Mouse (Mus musculus) ES-E14 (cell line): ENCODE results near the gene Banf1. TPM values are rescaled to one million over a fixed set of nuclear protein-coding genes. Genes with fewer than 3 reads are reported as not detected.

Experiments
- DNase-seq: peaks from one replicate; pipeline ENCODE4 v3.0.0-alpha.2; 2013; ENCODE audit warnings: low read depth, low spot score
- H3K27ac ChIP-seq: 2 replicates; pipeline ENCODE4 v1.5.1; 2012; ENCODE audit warnings: low read depth, mild to moderate bottlenecking, low read length, moderate library complexity, mixed read lengths; ENCODE audit not compliant: poor library complexity, insufficient read depth, severe bottlenecking
- H3K36me3 ChIP-seq: 2 replicates; pipeline ENCODE4 v1.6.1; 2012; ENCODE audit warnings: mild to moderate bottlenecking, low read length, moderate library complexity, mixed read lengths; ENCODE audit not compliant: control insufficient read depth, poor library complexity, insufficient read depth, severe bottlenecking
- H3K4me1 ChIP-seq, 2 experiments: fragments of 150-350 bp in 1 of 2; sonication (generic) in 1 of 2; 2 replicates each; pipeline ENCODE4 v1.6.1; 2012; ENCODE audit warnings: low read length in 2 of 2, mild to moderate bottlenecking in 1 of 2, mixed read lengths in 1 of 2; ENCODE audit not compliant: control insufficient read depth in 2 of 2, insufficient read depth in 2 of 2, poor library complexity in 1 of 2
- H3K4me3 ChIP-seq, 2 experiments: fragments of 150-350 bp in 1 of 2; sonication (generic) in 1 of 2; 2 replicates each; pipeline ENCODE4 v1.5.1; 2012; ENCODE audit warnings: low read length in 2 of 2, low read depth in 1 of 2, mild to moderate bottlenecking in 1 of 2, mixed read lengths in 1 of 2; ENCODE audit not compliant: insufficient read depth in 1 of 2, poor library complexity in 1 of 2, severe bottlenecking in 1 of 2
- H3K9ac ChIP-seq: 2 replicates; pipeline ENCODE4 v1.6.1; 2012; ENCODE audit warnings: low read depth, mild to moderate bottlenecking, low read length, mixed read lengths; ENCODE audit not compliant: poor library complexity, insufficient read depth, severe bottlenecking
- H3K9me3 ChIP-seq: fragments of 150-350 bp; sonication (generic); 2 replicates; pipeline ENCODE4 v1.6.1; 2012; ENCODE audit warnings: low read depth, mild to moderate bottlenecking, low read length; ENCODE audit not compliant: control insufficient read depth, insufficient read depth
- CHD2 ChIP-seq: IDR thresholded peaks from 2 replicates; pipeline ENCODE4 v1.6.1; 2014; ENCODE audit warnings: mild to moderate bottlenecking, low read depth, low read length, inconsistent platforms
- HCFC1 ChIP-seq: IDR thresholded peaks from 2 replicates; pipeline ENCODE4 v1.6.1; 2012; ENCODE audit warnings: low read length, inconsistent platforms, borderline replicate concordance; ENCODE audit not compliant: insufficient read depth
- MAFK ChIP-seq: IDR thresholded peaks from 2 replicates; pipeline ENCODE4 v1.6.1; 2014; ENCODE audit warnings: mild to moderate bottlenecking, low read depth, low read length, inconsistent platforms; ENCODE audit not compliant: insufficient read depth
- ZC3H11A ChIP-seq: IDR thresholded peaks from 2 replicates; pipeline ENCODE4 v1.6.1; 2012; ENCODE audit warnings: low read depth, mild to moderate bottlenecking, inconsistent platforms, low read length, borderline replicate concordance
- ZNF384 ChIP-seq: IDR thresholded peaks from 2 replicates; pipeline ENCODE4 v1.6.1; 2012; ENCODE audit warnings: low read depth, low read length, inconsistent platforms
- in situ Hi-C, 2 experiments: fragments of 600-800 bp; cut with MboI; formaldehyde crosslinking; loops; one replicate each; pipeline ENCODE4 v1.15.1; 2025; ENCODE audit warnings: low sequenced_read_pairs in 2 of 2, inconsistent platforms in 1 of 2; ENCODE audit not compliant: unreplicated experiment in 2 of 2
- total RNA-seq: library from RNA; depleted of rRNA; stranded (reverse); fragments of 300-350 nt; gene quantifications from 2 replicates; pipeline ENCODE4 v1.2.3, GENCODE M21; 2012; rRNA removed

Banf1 gene
- 213 and 281 TPM in 2 replicates for total RNA-seq

- no peaks in the 10 kb centered on the region for H3K9me3 ChIP-seq
- no peak for DNase-seq
- H3K9ac ChIP-seq: peak within 1 kb of the TSS; percentile 100
- H3K4me3 ChIP-seq: peak within 1 kb of the TSS; percentile 92 to 100
- peaks cover 37% of the 10 kb centered on the region for H3K36me3 ChIP-seq
- peak within 1 kb of the TSS; percentile 99 for H3K27ac ChIP-seq
- peaks cover 0 to 22% of the 10 kb centered on the region in 2 experiments; a peak in 3 of 4 replicates for H3K4me1 ChIP-seq
- TF ChIP-seq ZNF384 (no peak), CHD2 (no peak), MAFK (no peak), ZC3H11A (no peak), HCFC1 (no peak)
- in situ Hi-C loops: no loop called here
Observed at GRCm38 (mm10) chr19:5367053-5367359, at the start of gene Banf1. TSS of gene Banf1 (minus strand) at chr19:5367168.

- no peak for DNase-seq
- Histone ChIP-seq H3K36me3 (no peaks in the 10 kb centered on the region), H3K4me3 (no peak overlapping the region), H3K4me1 (no peaks in the 10 kb centered on the region), H3K9ac (no peak overlapping the region), H3K9me3 (no peaks in the 10 kb centered on the region), H3K27ac (no peak overlapping the region)
- in situ Hi-C loops: no loop called here
- TF ChIP-seq MAFK: no peak
- TF ChIP-seq CHD2: no peak
- no peak for TF ChIP-seq HCFC1
- no peak for TF ChIP-seq ZC3H11A
- TF ChIP-seq ZNF384: no peak
Observed at GRCm38 (mm10) chr19:5414534-5414957, 47.6 kb upstream of the Banf1 start.

- no peak for DNase-seq
- TF ChIP-seq ZNF384 (no peak), ZC3H11A (no peak), MAFK (no peak), HCFC1 (no peak), CHD2 (no peak)
- Histone ChIP-seq H3K4me1 (peaks cover 0 to 3% of the 10 kb centered on the region in 2 experiments; a peak in 1 of 4 replicates), H3K27ac (no peak overlapping the region), H3K9ac (no peak overlapping the region), H3K9me3 (no peaks in the 10 kb centered on the region), H3K36me3 (no peaks in the 10 kb centered on the region), H3K4me3 (no peak overlapping the region)
- in situ Hi-C loops: no loop called here
Observed at GRCm38 (mm10) chr19:5413840-5414239, 46.9 kb upstream of the Banf1 start.

- in situ Hi-C loops: no loop called here
- Histone ChIP-seq H3K36me3 (no peaks in the 10 kb centered on the region), H3K9ac (no peak overlapping the region), H3K4me3 (no peak overlapping the region), H3K9me3 (no peaks in the 10 kb centered on the region), H3K27ac (no peak overlapping the region), H3K4me1 (peaks cover 0 to 8% of the 10 kb centered on the region in 2 experiments; a peak in 1 of 4 replicates)
- no peak for TF ChIP-seq MAFK
- no peak for TF ChIP-seq ZC3H11A
- no peak for DNase-seq
Observed at GRCm38 (mm10) chr19:5411961-5412360, 45.0 kb upstream of the Banf1 start.

GRCm38 (mm10) chr19:5410641-5411040 lies 43.7 kb upstream of the Banf1 start:
- no peaks in the 10 kb centered on the region for H3K36me3 ChIP-seq
- peaks cover 0 to 8% of the 10 kb centered on the region in 2 experiments; a peak in 2 of 4 replicates for H3K4me1 ChIP-seq
- H3K4me3 ChIP-seq: no peak overlapping the region
- in situ Hi-C loops: no loop called here
- H3K27ac ChIP-seq: no peak overlapping the region
- no peaks in the 10 kb centered on the region for H3K9me3 ChIP-seq
- no peak for TF ChIP-seq MAFK
- TF ChIP-seq HCFC1: no peak
- no peak for TF ChIP-seq ZC3H11A
- TF ChIP-seq ZNF384: no peak
- no peak overlapping the region for H3K9ac ChIP-seq
- no peak for DNase-seq
